Mouse (Mus musculus): ENCODE data around the gene Agap2. TPM values are rescaled to one million over a fixed set of nuclear protein-coding genes. Genes with fewer than 3 reads are reported as not detected.

Agap2 gene
- polyA plus RNA-seq, 1 experiment from 2014 or later = 0.04 TPM

DNA sequence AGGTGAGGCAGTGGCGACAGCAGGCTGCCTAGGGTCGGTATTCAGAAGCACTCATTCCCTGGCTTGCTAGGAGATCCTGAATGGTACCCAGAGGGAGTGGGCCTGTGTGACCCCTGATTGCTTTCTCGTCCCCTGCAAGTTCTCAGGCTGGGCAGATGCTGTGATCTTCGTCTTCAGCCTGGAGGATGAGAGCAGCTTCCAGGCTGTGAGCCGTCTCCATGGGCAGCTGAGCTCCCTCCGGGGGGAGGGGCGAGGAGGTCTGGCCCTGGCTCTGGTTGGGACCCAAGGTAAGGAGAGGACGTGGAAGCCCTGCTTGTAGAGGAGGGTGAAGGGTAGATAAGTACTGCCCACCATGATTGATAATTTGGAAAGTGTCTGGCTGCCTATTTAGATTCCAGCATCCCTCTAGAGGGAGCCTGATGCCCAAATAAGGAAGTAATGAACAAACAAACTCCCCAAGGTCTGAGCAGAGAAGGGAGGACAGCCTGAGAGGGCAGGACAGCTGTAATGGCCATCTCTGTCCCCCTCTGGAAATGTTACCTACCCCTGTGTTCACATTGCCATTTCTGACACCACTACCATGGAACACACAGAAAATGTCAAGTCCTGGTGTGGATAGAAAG, 8.3 kb downstream of the Agap2 start:
- H3K9ac ChIP-seq (ENCODE audit: low read length) = no peak overlapping the region
- H3K4me3 ChIP-seq (ENCODE audit: low read depth, low read length) = no peak overlapping the region
- ATAC-seq (ENCODE audit: low FRiP score, low TSS enrichment) = no peak
- no peaks in the 10 kb centered on the region; the same call in 1 of the 2 replicates for H3K4me1 ChIP-seq (replicated peaks; ENCODE audit: control insufficient read depth, insufficient read depth)
- no peak for DNase-seq (ENCODE audit: low spot score)
- no peaks in the 10 kb centered on the region for H3K9me3 ChIP-seq (ENCODE audit: control insufficient read depth, low read length)
- 29% methylated on average over 8 of the region's 8 CpGs for WGBS
- H3K27ac ChIP-seq (replicated peaks) = no peak overlapping the region
- no peaks in the 10 kb centered on the region for H3K36me3 ChIP-seq (ENCODE audit: control insufficient read depth, insufficient read depth, low read length)
- H3K27me3 ChIP-seq (ENCODE audit: control insufficient read depth, insufficient read depth, low read length) = peaks cover 5% of the 10 kb centered on the region
- TF ChIP-seq EP300 (optimal IDR thresholded peaks at IDR 0.05) (no peak), CTCF (IDR thresholded peaks at IDR 0.05; ENCODE audit: low read depth) (peak; percentile 38)
- no peak overlapping the region for H3K4me2 ChIP-seq (replicated peaks; ENCODE audit: low read depth)

DNA sequence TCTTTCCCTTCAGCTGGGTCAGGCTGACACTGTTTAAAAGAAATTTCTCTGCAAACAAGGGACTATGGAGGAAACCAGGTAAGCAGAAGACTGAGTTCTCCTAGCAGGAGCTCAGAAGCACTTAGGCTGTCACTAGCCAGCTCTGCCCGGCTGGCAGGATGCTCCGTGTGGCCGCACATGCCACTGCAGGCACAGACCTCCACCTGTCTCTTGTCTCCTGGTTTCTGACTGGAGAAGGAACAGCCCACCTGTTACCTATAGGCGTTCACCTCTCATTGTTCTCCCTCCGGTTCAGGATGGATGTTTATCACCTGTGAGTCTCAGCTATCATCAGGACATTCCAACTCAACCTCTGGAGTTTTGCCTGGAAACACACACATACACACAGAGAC, 8.8 kb downstream of the Agap2 start:
- no peak overlapping the region for H3K4me2 ChIP-seq (replicated peaks; ENCODE audit: low read depth)
- TF ChIP-seq EP300 (optimal IDR thresholded peaks at IDR 0.05) (no peak), CTCF (IDR thresholded peaks at IDR 0.05; ENCODE audit: low read depth) (no peak)
- no peaks in the 10 kb centered on the region for H3K9me3 ChIP-seq (ENCODE audit: control insufficient read depth, low read length)
- H3K27ac ChIP-seq (replicated peaks) = no peak overlapping the region
- 26% methylated on average over 5 of the region's 5 CpGs for WGBS
- no peak overlapping the region for H3K9ac ChIP-seq (ENCODE audit: low read length)
- no peak for DNase-seq (ENCODE audit: low spot score)
- ATAC-seq (ENCODE audit: low FRiP score, low TSS enrichment) = no peak
- H3K4me3 ChIP-seq (ENCODE audit: low read depth, low read length) = no peak overlapping the region
- no peaks in the 10 kb centered on the region for H3K36me3 ChIP-seq (ENCODE audit: control insufficient read depth, insufficient read depth, low read length)
- H3K27me3 ChIP-seq (ENCODE audit: control insufficient read depth, insufficient read depth, low read length) = peaks cover 5% of the 10 kb centered on the region
- no peaks in the 10 kb centered on the region; the same call in 1 of the 2 replicates for H3K4me1 ChIP-seq (replicated peaks; ENCODE audit: control insufficient read depth, insufficient read depth)

DNA sequence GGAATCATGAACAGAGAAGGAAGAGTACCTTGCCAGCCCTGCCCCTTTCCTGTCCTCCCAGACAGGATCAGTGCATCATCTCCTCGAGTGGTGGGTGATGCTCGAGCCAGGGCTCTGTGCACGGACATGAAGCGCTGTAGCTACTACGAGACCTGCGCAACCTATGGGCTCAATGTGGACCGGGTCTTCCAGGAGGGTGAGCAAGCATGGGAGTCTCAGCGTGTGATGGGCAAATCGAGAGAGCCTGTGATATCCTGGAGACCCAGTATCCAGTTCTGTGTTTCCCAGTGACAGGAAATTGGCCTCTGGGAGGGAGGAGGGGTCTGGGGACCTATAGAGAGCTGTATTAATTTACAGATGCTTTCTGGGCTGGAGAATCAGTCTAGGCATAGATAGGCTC, 10.0 kb downstream of the Agap2 start:
- Histone ChIP-seq H3K27ac (replicated peaks) (no peak overlapping the region), H3K27me3 (ENCODE audit: control insufficient read depth, insufficient read depth, low read length) (peaks cover 5% of the 10 kb centered on the region), H3K4me1 (replicated peaks; ENCODE audit: control insufficient read depth, insufficient read depth) (no peaks in the 10 kb centered on the region), H3K9ac (ENCODE audit: low read length) (no peak overlapping the region), H3K36me3 (ENCODE audit: control insufficient read depth, insufficient read depth, low read length) (no peaks in the 10 kb centered on the region), H3K4me2 (replicated peaks; ENCODE audit: low read depth) (no peak overlapping the region), H3K4me3 (ENCODE audit: low read depth, low read length) (no peak overlapping the region), H3K9me3 (ENCODE audit: control insufficient read depth, low read length) (no peaks in the 10 kb centered on the region)
- 84% methylated on average over 9 of the region's 9 CpGs for WGBS
- DNase-seq (ENCODE audit: low spot score) (no peak), ATAC-seq (ENCODE audit: low FRiP score, low TSS enrichment) (no peak)
- TF ChIP-seq CTCF (IDR thresholded peaks at IDR 0.05; ENCODE audit: low read depth) = no peak
- TF ChIP-seq EP300 (optimal IDR thresholded peaks at IDR 0.05) = no peak

DNA sequence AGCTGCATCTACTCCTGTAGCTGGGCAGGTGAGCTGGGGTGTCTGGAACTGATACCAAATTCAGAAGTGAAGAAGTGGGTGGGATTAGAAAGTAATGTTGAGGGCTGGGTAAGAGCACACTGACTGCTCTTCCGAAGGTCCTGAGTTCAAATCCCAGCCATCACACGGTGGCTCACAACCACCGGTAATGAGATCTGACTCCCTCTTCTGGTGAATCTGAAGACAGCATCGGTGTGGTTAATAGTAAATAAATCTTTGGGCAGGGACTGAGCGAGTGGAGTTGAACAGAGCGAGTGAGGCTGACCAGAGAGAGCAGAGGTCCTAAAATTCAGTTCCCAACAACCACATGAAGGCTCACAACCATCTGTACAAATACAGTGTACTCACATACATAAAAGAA, 10.5 kb downstream of the Agap2 start:
- no peak overlapping the region for H3K4me3 ChIP-seq (ENCODE audit: low read depth, low read length)
- DNase-seq (ENCODE audit: low spot score) (no peak), ATAC-seq (ENCODE audit: low FRiP score, low TSS enrichment) (no peak)
- 60% methylated on average over 6 of the region's 6 CpGs for WGBS
- TF ChIP-seq EP300 (optimal IDR thresholded peaks at IDR 0.05) (no peak), CTCF (IDR thresholded peaks at IDR 0.05; ENCODE audit: low read depth) (peak; percentile 41)
- H3K27me3 ChIP-seq (ENCODE audit: control insufficient read depth, insufficient read depth, low read length) = peaks cover 5% of the 10 kb centered on the region
- no peaks in the 10 kb centered on the region for H3K9me3 ChIP-seq (ENCODE audit: control insufficient read depth, low read length)
- no peak overlapping the region for H3K9ac ChIP-seq (ENCODE audit: low read length)
- H3K4me2 ChIP-seq (replicated peaks; ENCODE audit: low read depth) = no peak overlapping the region
- no peak overlapping the region for H3K27ac ChIP-seq (replicated peaks)
- no peaks in the 10 kb centered on the region for H3K36me3 ChIP-seq (ENCODE audit: control insufficient read depth, insufficient read depth, low read length)
- no peaks in the 10 kb centered on the region for H3K4me1 ChIP-seq (replicated peaks; ENCODE audit: control insufficient read depth, insufficient read depth)

DNA sequence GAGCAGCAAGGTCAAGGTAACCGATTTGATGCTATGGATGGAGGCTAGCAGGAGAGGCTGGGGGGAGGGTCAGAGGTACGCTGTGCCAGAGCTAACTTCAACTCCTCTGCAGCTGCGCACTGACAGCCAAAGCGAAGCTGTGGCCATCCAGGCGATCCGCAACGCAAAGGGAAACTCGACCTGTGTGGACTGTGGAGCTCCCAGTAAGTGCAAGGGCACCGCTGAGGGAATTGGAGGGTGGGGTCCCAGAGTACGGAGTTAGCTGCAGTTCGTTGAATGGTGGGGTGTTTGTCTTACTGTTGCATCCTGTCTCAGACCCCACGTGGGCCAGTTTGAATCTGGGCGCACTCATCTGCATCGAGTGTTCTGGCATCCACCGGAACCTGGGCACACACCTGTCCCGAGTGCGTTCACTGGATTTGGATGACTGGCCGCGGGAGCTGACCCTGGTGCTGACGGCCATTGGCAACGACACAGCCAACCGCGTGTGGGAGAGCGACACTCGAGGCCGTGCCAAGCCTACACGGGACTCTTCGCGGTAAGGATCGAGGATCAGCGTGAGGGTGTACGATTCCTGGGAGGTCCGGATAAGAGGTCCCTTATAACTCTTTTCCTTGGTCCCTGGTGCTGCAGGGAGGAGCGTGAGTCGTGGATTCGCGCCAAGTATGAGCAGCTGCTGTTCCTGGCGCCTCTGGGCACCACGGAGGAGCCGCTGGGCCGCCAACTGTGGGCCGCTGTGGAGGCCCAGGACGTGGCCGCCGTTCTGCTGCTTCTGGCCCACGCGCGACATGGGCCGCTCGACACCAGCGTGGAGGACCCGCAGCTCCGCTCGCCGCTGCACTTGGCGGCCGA, 15.7 kb downstream of the Agap2 start:
- Histone ChIP-seq H3K27me3 (ENCODE audit: control insufficient read depth, insufficient read depth, low read length) (peaks cover 5% of the 10 kb centered on the region; the same call in 1 of the 2 replicates), H3K9me3 (ENCODE audit: control insufficient read depth, low read length) (no peaks in the 10 kb centered on the region), H3K9ac (ENCODE audit: low read length) (no peak overlapping the region), H3K36me3 (ENCODE audit: control insufficient read depth, insufficient read depth, low read length) (no peaks in the 10 kb centered on the region; the same call in 1 of the 2 replicates), H3K27ac (replicated peaks) (no peak overlapping the region), H3K4me1 (replicated peaks; ENCODE audit: control insufficient read depth, insufficient read depth) (0 out of 2 replicates have a peak, but pooled peaks cover 7% of the 10 kb centered on the region), H3K4me3 (ENCODE audit: low read depth, low read length) (peak overlapping the region; percentile 24), H3K4me2 (replicated peaks; ENCODE audit: low read depth) (peak overlapping the region; percentile 44)
- no peak for TF ChIP-seq CTCF (IDR thresholded peaks at IDR 0.05; ENCODE audit: low read depth)
- no peak for TF ChIP-seq EP300 (optimal IDR thresholded peaks at IDR 0.05)
- ATAC-seq (ENCODE audit: low FRiP score, low TSS enrichment) (peak; percentile 8; the same call in 1 of the 2 replicates), DNase-seq (ENCODE audit: low spot score) (peak; percentile 77)
- 12% methylated on average over 57 of the region's 57 CpGs for WGBS

All from stomach, postnatal 0 days (tissue).